Mouse (Mus musculus) bone marrow macrophage, adult 2 months (primary cell): Measurements from ENCODE around the gene Sart1. TPM values are rescaled to one million over a fixed set of nuclear protein-coding genes. Genes with fewer than 3 reads are reported as not detected.
"Not testable (repeated sequence)": the region's sequence is repeated elsewhere in the genome, so short reads cannot be mapped to it uniquely, and the experiment has no call there.

Experiments
- H3K27ac ChIP-seq: 2 replicates; pipeline ENCODE4 v1.5.1; 2012; ENCODE audit warnings: low read depth, low read length; ENCODE audit not compliant: insufficient read depth
- H3K4me1 ChIP-seq: 2 replicates; pipeline ENCODE4 v1.6.1; 2012; ENCODE audit warnings: low read length; ENCODE audit not compliant: control insufficient read depth, insufficient read depth
- H3K4me3 ChIP-seq: 2 replicates; pipeline ENCODE4 v1.5.1; 2012; ENCODE audit warnings: mild to moderate bottlenecking, low read length, moderate library complexity; ENCODE audit not compliant: insufficient read depth
- CTCF ChIP-seq: IDR thresholded peaks from 2 replicates; pipeline ENCODE4 v1.5.1; 2012; ENCODE audit warnings: low read depth, mild to moderate bottlenecking, low read length, moderate library complexity
- POLR2A ChIP-seq: IDR thresholded peaks from 2 replicates; pipeline ENCODE4 v1.6.1; 2012; ENCODE audit warnings: mild to moderate bottlenecking, low read depth, low read length, borderline replicate concordance
- polyA plus RNA-seq: library from polyadenylated mRNA; stranded (reverse); fragments of >200 nt; gene quantifications from 2 replicates; pipeline ENCODE4 v1.2.4, GENCODE M21; 2012; ENCODE audit not compliant: missing spikeins, insufficient read depth, insufficient read length

Sart1 gene
- polyA plus RNA-seq, 1 experiment, result 103 TPM

DNA sequence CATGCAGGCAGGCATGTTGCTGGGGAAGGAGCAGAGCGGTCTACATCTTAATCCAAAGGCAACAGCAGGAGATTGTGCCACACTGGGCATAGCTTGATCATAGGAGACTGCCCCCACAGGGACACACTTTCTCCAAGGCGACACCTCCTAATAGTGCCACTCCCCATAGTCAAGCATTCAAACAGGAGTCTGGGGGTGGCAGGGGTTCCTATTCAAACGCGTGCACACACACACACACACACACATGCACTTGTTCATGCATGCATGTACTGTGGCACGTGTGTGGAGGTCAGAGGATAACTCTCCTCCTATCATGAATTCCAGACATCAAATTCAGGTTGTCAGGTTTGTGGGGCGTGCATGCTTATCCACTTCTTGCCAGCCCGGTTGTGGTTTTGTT, 15.8 kb downstream of the Sart1 start:
- no peak overlapping the region for H3K4me3 ChIP-seq
- TF ChIP-seq CTCF (no peak), POLR2A (no peak)
- no peak overlapping the region for H3K27ac ChIP-seq
- peaks cover 5% of the 10 kb centered on the region for H3K4me1 ChIP-seq

GRCm38 (mm10) chr19:5370932-5371331, 17.6 kb downstream of the Sart1 start:
- Histone ChIP-seq H3K4me3 (no peak overlapping the region), H3K4me1 (peaks cover 5% of the 10 kb centered on the region), H3K27ac (no peak overlapping the region)
- TF ChIP-seq CTCF (no peak), POLR2A (no peak)

DNA sequence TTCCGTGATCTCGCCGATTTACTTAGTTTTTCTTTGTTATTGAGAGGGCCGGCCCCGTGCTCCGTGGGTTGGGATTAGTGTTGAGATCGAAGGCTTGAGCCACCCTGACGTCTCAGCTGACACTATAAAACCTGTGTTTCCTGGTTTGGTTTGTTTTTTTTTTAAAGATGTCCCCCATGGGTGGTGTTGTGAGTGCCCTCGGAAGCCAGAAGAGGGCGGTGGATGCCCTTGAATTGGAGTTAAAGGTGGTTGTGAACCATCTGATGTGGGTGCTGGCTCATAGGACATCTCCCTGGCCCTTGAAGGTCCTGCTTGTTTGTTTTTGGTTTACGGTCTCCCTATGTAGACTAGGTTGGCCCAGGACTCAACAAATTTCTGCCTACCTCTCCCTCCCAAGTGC, 21.0 kb downstream of the Sart1 start:
- peak overlapping the region; percentile 91 for H3K27ac ChIP-seq
- peaks cover 11% of the 10 kb centered on the region for H3K4me1 ChIP-seq
- TF ChIP-seq CTCF (0 out of 2 replicates have a peak, but pooled peaks have one; percentile 10), POLR2A (no peak)
- peak overlapping the region; percentile 73 for H3K4me3 ChIP-seq

DNA sequence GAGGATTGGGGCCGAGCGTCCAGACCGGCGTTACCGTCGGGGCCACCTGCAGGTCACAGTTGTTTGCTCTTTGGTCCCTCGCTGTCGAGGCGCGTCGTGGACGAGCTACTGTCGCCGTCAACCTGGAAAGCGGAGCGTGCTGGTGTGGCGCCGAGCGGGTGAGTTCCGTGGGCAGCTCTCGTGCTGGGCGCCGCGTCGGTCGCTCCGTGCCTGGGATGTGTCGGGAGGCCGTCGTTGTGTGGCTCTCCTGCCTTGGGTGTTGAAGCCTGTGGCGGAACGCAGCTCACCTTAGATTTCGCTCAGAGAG, 21.5 kb downstream of the Sart1 start, which contains the start of gene Banf1:
Gene Banf1 (minus strand): TSS at position 116 of the 307 bp plus-strand sequence.
- H3K4me1 ChIP-seq, result peaks cover 11% of the 10 kb centered on the region
- H3K27ac ChIP-seq, result peak within 1 kb of the TSS; percentile 91
- TF ChIP-seq POLR2A (no peak), CTCF (no peak)
- peak within 1 kb of the TSS; percentile 73 for H3K4me3 ChIP-seq

GRCm38 (mm10) chr19:5366175-5367052, 22.1 kb downstream of the Sart1 start, which contains the start of gene Eif1ad:
TSS of gene Eif1ad (plus strand) at chr19:5366741.
- peaks cover 11% of the 10 kb centered on the region for H3K4me1 ChIP-seq
- H3K27ac ChIP-seq, result peak within 1 kb of the TSS; percentile 91
- TF ChIP-seq CTCF, result no peak
- no peak for TF ChIP-seq POLR2A
- peak within 1 kb of the TSS; percentile 73 for H3K4me3 ChIP-seq

DNA sequence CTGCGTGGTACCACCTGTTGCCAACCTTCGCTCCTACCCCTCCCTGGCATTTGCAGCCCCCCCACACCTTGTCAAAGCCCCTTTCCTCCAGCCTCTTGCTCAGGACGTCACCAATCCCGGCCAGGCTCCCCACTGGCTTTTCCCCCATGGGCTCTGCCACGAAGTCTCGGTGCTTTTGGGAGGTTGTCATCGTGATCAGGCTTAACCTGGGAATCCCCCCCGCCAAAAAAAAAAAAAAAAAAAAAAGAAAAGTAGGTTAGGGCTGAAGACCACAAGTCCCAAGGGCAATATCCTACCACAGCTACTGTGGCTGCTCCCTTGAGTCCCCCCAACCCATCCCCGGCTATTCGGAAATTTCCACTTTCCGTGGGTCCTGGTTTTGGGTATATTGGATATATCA, 22.8 kb downstream of the Sart1 start:
- H3K27ac ChIP-seq, result 0 out of 2 replicates have a peak overlapping the region, but pooled peaks have one; percentile 2
- peaks cover 11% of the 10 kb centered on the region for H3K4me1 ChIP-seq

DNA sequence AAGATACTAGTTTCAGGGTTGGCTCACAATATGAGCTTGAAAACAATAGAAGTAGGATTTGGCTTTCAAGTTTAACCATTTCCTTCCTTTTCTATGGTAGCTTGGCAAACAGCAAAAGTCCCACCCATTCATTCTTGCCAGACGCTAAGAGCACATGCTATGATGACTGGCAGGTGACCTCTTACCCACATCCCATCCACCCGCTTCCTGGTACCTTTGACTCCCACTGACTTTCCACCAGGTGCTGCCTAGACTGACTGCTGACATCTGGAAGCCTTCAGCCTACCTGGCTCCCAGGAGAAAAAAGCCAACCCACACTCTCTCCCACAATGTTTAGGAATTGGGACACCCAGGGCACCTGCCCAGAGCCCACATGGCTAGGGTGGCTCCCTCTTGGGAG, 24.4 kb downstream of the Sart1 start:
- no peak overlapping the region for H3K27ac ChIP-seq
- TF ChIP-seq POLR2A, result no peak
- H3K4me1 ChIP-seq, result peaks cover 11% of the 10 kb centered on the region
- H3K4me3 ChIP-seq, result no peak overlapping the region

More for the DNA sequence above, 22.8 kb downstream of the Sart1 start:
- no peak for TF ChIP-seq POLR2A
- peak overlapping the region; percentile 73 for H3K4me3 ChIP-seq

DNA sequence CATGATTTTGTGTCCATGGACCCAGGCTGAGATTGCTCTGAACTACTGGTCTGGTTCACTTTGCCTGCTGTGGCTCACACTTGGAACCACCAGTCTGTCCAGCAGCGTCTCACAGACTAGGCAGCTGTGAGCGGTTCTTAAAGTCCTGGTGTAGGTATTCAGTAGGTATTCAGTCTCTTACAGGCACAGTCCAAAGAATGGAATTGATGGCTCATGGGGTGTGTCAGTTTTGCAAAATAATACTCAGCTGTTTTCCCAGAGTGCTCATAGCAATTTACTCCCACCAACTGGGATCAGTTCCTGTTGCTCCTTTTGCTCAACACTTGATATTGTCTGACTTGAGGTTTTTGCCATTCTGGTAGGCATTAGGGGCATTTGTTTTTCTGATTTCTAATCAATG, 26.3 kb downstream of the Sart1 start:
- no peak for TF ChIP-seq CTCF
- TF ChIP-seq POLR2A, result no peak
- Histone ChIP-seq H3K27ac (no peak overlapping the region), H3K4me3 (no peak overlapping the region), H3K4me1 (peaks cover 6% of the 10 kb centered on the region; the same call in 1 of the 2 replicates)

- TF ChIP-seq CTCF (no peak), POLR2A (no peak)
- Histone ChIP-seq H3K4me1 (peaks cover 5% of the 10 kb centered on the region), H3K27ac (no peak overlapping the region), H3K4me3 (no peak overlapping the region)
These were observed 32.4 kb downstream of the Sart1 start for GRCm38 (mm10) chr19:5356080-5356479.

DNA sequence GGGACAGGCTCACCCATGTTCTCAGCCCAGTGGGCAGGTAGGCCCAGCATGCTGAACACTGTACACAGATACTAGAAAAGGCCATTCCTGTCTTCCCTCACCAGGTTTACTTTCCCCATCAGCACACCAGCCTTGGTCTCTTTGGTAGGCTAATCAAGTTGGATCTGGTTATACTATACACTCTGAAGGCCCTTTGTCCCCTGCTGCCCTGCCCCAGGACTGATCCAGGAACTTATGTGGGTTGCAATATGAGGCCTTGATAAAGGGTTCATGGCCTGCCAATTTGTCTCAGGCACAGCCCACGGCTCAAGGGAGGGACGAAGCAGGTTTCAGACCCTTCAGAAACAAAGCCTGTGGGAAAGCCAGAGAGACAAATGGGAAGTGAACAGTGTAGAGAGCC, 34.9 kb downstream of the Sart1 start:
- H3K4me3 ChIP-seq, result no peak overlapping the region
- TF ChIP-seq CTCF (no peak), POLR2A (no peak)
- no peak overlapping the region for H3K27ac ChIP-seq
- peaks cover 5% of the 10 kb centered on the region for H3K4me1 ChIP-seq

DNA sequence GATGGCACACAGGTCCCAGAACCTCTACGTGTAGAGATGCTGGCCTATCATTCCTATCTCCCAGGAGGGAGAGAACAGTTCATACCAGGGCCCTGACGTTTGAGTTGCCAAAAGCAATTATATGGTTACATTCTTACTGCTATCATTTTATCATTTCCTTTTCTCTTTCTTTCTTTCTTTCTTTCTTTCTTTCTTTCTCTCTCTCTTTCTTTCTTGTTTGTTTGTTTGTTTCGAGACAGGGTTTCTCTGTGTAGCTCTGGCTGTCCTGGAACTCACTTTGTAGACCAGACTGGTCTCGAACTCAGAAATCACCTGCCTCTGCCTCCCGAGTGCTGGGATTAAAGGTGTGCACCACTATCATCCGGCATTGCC, 39.0 kb downstream of the Sart1 start, which contains the start of gene Cst6:
Gene Cst6 (minus strand): TSS at position 73 of the 372 bp plus-strand sequence.
- peaks cover 12% of the 10 kb centered on the region for H3K4me1 ChIP-seq
- H3K4me3 ChIP-seq, result peak within 1 kb of the TSS; percentile 2; the same call in 1 of the 2 replicates
- not testable (repeated sequence) for H3K27ac ChIP-seq
